Mouse (Mus musculus): ENCODE data around the gene Map3k20.

GRCm38 (mm10) chr2:72420561-72420960, 135.1 kb downstream of the Map3k20 start:
- TF ChIP-seq CTCF (IDR thresholded peaks at IDR 0.05; ENCODE audit: low read depth) = no peak
- no peak for TF ChIP-seq EP300 (IDR thresholded peaks at IDR 0.05; ENCODE audit: low read depth)

All from liver, postnatal 0 days (tissue).